Mouse (Mus musculus): ENCODE measurements at regions not wholly inside any gene's neighbourhood (a gene's known extent, or its start where the extent isn't known, plus 50 kb on each side); places are given as distances from the start of the nearest gene placed in this dataset.

DNA sequence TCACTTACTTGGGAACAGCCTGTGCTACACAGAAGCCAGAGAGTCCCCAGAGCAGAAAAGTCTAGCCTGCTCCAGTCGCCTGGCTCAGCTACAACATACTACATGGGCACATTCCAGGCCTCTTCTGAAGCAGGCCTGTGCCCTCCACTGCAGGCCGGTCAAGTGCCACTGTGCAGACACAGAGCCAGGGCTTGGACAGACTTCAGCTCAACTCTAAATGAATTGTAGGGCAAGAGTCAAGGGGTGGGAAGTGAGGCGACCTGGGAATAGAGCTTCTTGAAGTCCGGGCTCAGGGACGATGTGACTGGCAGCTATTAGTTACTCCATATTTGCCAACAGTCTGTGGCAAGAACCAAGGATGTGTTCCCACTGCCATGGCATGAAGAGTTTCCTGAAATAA, 87.1 kb upstream of the Gm26657 start:
- no peak for ATAC-seq (ENCODE audit: insufficient read depth, low FRiP score)
- Histone ChIP-seq H3K36me3 (ENCODE audit: control insufficient read depth, insufficient read depth, low read length) (no peaks in the 10 kb centered on the region), H3K4me3 (replicated peaks; ENCODE audit: low read length) (no peak overlapping the region), H3K9me3 (replicated peaks; ENCODE audit: control insufficient read depth, low read length) (no peaks in the 10 kb centered on the region), H3K4me2 (ENCODE audit: low read depth, low read length) (no peak overlapping the region), H3K27ac (ENCODE audit: low read length) (no peak overlapping the region), H3K27me3 (ENCODE audit: control insufficient read depth, insufficient read depth, low read length) (no peaks in the 10 kb centered on the region), H3K4me1 (ENCODE audit: control insufficient read depth, insufficient read depth, low read length) (no peaks in the 10 kb centered on the region), H3K9ac (ENCODE audit: low read length) (no peak overlapping the region)
- WGBS = 75% methylated on average over 5 of the region's 5 CpGs

DNA sequence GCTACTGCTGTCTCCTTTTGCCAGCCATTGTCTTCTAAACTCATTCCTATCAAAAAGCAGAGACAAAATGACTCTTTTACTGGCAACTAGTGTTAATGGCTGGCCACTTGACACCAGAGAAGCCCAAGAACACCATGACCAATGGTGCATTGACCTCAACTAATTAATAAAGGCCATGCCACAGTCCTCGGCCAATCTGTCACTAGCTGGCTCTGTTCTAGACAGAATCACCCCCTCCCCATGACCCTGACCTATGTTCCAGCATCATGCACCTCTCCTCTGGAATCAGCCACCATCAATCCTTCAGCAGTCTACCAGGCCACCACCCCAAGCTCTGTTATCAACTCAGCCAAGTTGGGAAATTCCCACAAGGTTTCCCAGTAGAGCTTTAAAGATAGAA, 90.1 kb upstream of the Gm26657 start:
- ATAC-seq (ENCODE audit: insufficient read depth, low FRiP score) = no peak
- no peaks in the 10 kb centered on the region for H3K4me1 ChIP-seq (ENCODE audit: control insufficient read depth, insufficient read depth, low read length)
- no peak overlapping the region for H3K4me3 ChIP-seq (replicated peaks; ENCODE audit: low read length)
- no peaks in the 10 kb centered on the region for H3K9me3 ChIP-seq (replicated peaks; ENCODE audit: control insufficient read depth, low read length)
- no peak overlapping the region for H3K27ac ChIP-seq (ENCODE audit: low read length)
- no peak overlapping the region for H3K4me2 ChIP-seq (ENCODE audit: low read depth, low read length)
- no peak overlapping the region for H3K9ac ChIP-seq (ENCODE audit: low read length)
- no peaks in the 10 kb centered on the region for H3K27me3 ChIP-seq (ENCODE audit: control insufficient read depth, insufficient read depth, low read length)
- no peaks in the 10 kb centered on the region for H3K36me3 ChIP-seq (ENCODE audit: control insufficient read depth, insufficient read depth, low read length)
- WGBS = 67% methylated on average over 1 of the region's 1 CpGs

DNA sequence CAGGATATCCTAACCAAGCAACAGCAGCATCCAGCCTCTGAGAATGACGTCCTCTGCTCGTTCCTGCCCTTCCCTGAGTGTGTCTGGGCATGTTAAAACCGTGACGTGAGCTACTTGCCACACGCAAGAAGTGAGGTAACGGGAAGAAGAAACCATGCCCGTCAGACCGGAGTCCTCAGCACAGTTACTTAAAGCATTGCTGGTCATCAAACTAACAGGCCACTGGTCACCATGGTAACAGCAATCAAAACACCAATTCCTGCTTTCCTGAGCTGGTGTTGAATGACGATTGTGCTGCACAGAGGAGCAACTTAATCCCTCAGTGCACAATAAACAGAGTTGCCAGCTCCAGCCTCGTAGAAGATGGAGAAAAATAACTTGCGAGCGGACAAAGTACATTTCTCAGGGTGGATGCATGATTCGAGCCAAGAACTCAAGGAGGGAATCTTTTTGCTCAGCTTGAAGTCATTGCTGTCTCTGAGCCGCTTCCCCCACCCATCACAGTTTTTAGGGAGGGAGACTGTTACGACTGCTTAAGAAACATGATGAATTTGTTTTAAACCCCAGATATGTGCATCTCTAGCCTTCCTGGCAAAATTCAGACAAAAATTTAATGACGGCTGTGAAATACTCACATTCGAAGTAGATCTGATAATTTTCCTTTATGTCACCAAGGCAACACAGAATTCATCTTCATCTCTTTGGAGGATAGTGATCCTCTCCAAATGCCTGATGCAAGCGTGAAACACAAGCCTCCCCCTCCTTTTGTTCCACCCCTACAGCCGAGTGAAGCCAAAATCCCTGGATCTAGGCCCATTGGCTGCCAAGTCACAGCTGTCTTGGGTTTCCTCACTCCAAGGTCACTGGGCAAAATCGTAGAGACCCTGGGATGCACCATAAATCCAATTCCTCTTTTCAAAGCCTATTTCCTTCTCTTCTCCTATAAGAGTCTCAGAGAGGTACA, 95.6 kb upstream of the Gm26657 start:
- H3K27ac ChIP-seq (ENCODE audit: low read length) = no peak overlapping the region
- no peaks in the 10 kb centered on the region for H3K9me3 ChIP-seq (replicated peaks; ENCODE audit: control insufficient read depth, low read length)
- H3K4me3 ChIP-seq (replicated peaks; ENCODE audit: low read length) = no peak overlapping the region
- no peaks in the 10 kb centered on the region for H3K36me3 ChIP-seq (ENCODE audit: control insufficient read depth, insufficient read depth, low read length)
- H3K4me2 ChIP-seq (ENCODE audit: low read depth, low read length) = peak overlapping the region; percentile 30
- H3K4me1 ChIP-seq (ENCODE audit: control insufficient read depth, insufficient read depth, low read length) = peaks cover 8% of the 10 kb centered on the region
- peak overlapping the region; percentile 19; the same call in 1 of the 2 replicates for H3K9ac ChIP-seq (ENCODE audit: low read length)
- ATAC-seq (ENCODE audit: insufficient read depth, low FRiP score) = peak; percentile 60; the same call in 1 of the 2 replicates
- 28% methylated on average over 20 of the region's 20 CpGs for WGBS
- H3K27me3 ChIP-seq (ENCODE audit: control insufficient read depth, insufficient read depth, low read length) = no peaks in the 10 kb centered on the region

DNA sequence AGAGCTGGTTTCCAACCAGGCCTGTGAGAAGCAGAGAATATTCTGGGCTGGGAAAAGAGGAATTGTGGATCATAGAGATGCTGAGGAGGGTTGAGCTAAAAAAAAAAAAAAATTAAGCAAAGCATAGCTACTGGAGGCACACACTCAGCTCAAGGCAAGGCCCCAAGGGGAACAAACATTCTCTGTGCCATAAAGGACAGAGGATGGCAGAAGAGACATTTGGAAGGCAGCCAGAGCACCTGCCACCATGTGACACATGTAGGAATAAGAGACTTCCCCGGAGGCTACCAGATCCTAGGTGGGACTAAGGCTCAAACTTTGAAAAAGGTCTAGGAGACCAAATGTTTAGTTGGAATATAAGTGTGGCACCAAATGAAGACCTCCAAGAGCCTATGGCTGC, 96.4 kb upstream of the Gm26657 start:
- Histone ChIP-seq H3K27ac (ENCODE audit: low read length) (no peak overlapping the region), H3K4me3 (replicated peaks; ENCODE audit: low read length) (no peak overlapping the region), H3K27me3 (ENCODE audit: control insufficient read depth, insufficient read depth, low read length) (no peaks in the 10 kb centered on the region), H3K36me3 (ENCODE audit: control insufficient read depth, insufficient read depth, low read length) (no peaks in the 10 kb centered on the region), H3K9me3 (replicated peaks; ENCODE audit: control insufficient read depth, low read length) (no peaks in the 10 kb centered on the region), H3K4me1 (ENCODE audit: control insufficient read depth, insufficient read depth, low read length) (peaks cover 10% of the 10 kb centered on the region), H3K9ac (ENCODE audit: low read length) (no peak overlapping the region), H3K4me2 (ENCODE audit: low read depth, low read length) (peak overlapping the region; percentile 30; the same call in 1 of the 2 replicates)
- ATAC-seq (ENCODE audit: insufficient read depth, low FRiP score) = no peak
- 76% methylated on average over 1 of the region's 1 CpGs for WGBS

DNA sequence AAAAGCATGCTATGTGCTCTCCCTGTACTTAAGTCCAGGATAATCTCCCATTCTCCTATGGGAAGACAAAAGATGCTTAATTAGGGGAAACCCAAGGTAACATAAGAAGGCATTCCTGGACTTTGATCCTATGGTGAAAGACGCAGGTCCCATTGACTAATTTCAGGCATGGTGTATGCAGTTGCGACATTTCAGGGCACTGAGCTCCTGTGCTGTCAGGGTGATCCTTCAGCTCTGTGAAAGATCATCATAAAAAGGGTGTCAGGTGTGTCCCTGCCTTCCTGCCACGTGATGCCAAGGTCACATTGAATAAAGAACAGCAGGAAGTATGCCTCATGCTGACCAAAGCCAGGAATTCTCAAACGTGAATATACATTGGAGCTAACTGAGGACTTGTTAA, 100.2 kb upstream of the Gm26657 start:
- Histone ChIP-seq H3K4me2 (ENCODE audit: low read depth, low read length) (no peak overlapping the region), H3K36me3 (ENCODE audit: control insufficient read depth, insufficient read depth, low read length) (no peaks in the 10 kb centered on the region), H3K4me3 (replicated peaks; ENCODE audit: low read length) (no peak overlapping the region), H3K27me3 (ENCODE audit: control insufficient read depth, insufficient read depth, low read length) (no peaks in the 10 kb centered on the region), H3K9me3 (replicated peaks; ENCODE audit: control insufficient read depth, low read length) (no peaks in the 10 kb centered on the region), H3K9ac (ENCODE audit: low read length) (no peak overlapping the region), H3K4me1 (ENCODE audit: control insufficient read depth, insufficient read depth, low read length) (peaks cover 10% of the 10 kb centered on the region), H3K27ac (ENCODE audit: low read length) (no peak overlapping the region)
- 41% methylated on average over 4 of the region's 4 CpGs for WGBS
- ATAC-seq (ENCODE audit: insufficient read depth, low FRiP score) = 0 out of 2 replicates have a peak, but pooled peaks have one; percentile 26

DNA sequence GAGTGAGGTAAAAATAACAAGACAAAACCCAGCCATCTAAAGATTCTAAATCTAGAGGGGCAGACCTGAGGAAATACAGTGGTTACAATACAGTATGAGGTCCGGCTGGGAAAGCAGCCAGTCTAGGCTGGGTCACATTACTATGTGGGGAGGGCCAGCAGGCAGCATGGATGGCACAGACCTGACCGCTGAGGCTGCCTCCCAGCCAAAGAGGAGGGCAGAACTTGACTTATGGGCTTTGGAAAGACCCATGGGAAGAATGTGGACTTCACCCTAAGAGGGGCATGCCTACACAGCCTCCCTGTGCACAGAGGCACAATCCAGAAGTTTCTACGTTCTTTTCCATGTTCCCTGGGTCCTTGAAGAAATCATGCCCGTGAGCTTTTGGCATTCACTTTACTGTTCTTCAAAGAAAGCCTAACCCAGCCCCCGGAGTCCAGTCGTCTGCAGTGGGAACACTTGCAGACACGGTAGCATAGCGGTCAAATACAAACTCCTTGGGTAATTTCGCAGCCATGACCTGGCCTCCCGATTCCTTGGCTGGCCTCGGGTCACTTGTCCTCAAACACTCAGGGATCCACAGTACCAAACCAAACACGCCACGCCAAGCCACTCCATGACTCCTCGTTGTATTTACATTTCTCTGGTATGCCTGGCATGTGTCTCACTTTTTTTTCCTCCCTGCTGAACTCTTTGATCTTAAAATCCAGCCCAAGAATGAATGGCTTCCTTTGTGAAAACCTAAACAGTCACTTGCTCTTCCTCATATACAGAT, 101.0 kb upstream of the Gm26657 start:
- H3K4me3 ChIP-seq (replicated peaks; ENCODE audit: low read length) = no peak overlapping the region
- H3K4me2 ChIP-seq (ENCODE audit: low read depth, low read length) = no peak overlapping the region
- no peaks in the 10 kb centered on the region for H3K36me3 ChIP-seq (ENCODE audit: control insufficient read depth, insufficient read depth, low read length)
- H3K9me3 ChIP-seq (replicated peaks; ENCODE audit: control insufficient read depth, low read length) = no peaks in the 10 kb centered on the region
- H3K27me3 ChIP-seq (ENCODE audit: control insufficient read depth, insufficient read depth, low read length) = no peaks in the 10 kb centered on the region
- peaks cover 10% of the 10 kb centered on the region for H3K4me1 ChIP-seq (ENCODE audit: control insufficient read depth, insufficient read depth, low read length)
- ATAC-seq (ENCODE audit: insufficient read depth, low FRiP score) = no peak
- 25% methylated on average over 14 of the region's 14 CpGs for WGBS
- no peak overlapping the region for H3K9ac ChIP-seq (ENCODE audit: low read length)
- H3K27ac ChIP-seq (ENCODE audit: low read length) = no peak overlapping the region; the same call in 1 of the 2 replicates

DNA sequence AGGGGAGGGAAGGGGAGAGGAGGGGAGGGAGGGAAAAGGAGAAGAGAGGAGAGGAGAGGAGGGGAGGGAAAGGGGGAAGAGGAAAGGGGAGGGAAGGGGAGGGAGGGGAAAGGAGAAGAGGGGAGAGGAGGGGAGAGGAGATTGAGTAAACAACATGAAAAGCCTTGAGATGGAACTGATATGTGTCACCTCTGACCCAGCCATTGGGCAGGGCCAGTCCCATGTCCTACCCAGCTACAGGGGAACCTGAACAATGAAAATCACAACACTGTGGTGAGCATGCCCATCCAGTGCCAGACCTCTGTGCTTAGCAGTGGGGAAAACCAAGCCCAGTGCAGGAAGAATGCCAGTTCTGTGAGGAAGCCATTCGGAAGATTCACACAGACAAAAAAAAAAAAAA, 103.6 kb upstream of the Gm26657 start:
- 63% methylated on average over 1 of the region's 1 CpGs for WGBS
- Histone ChIP-seq H3K9me3 (replicated peaks; ENCODE audit: control insufficient read depth, low read length) (no peaks in the 10 kb centered on the region), H3K27ac (ENCODE audit: low read length) (no peak overlapping the region), H3K36me3 (ENCODE audit: control insufficient read depth, insufficient read depth, low read length) (no peaks in the 10 kb centered on the region), H3K9ac (ENCODE audit: low read length) (no peak overlapping the region), H3K4me3 (replicated peaks; ENCODE audit: low read length) (no peak overlapping the region), H3K27me3 (ENCODE audit: control insufficient read depth, insufficient read depth, low read length) (no peaks in the 10 kb centered on the region), H3K4me2 (ENCODE audit: low read depth, low read length) (no peak overlapping the region), H3K4me1 (ENCODE audit: control insufficient read depth, insufficient read depth, low read length) (0 out of 2 replicates have a peak, but pooled peaks cover 6% of the 10 kb centered on the region)
- ATAC-seq (ENCODE audit: insufficient read depth, low FRiP score) = no peak

DNA sequence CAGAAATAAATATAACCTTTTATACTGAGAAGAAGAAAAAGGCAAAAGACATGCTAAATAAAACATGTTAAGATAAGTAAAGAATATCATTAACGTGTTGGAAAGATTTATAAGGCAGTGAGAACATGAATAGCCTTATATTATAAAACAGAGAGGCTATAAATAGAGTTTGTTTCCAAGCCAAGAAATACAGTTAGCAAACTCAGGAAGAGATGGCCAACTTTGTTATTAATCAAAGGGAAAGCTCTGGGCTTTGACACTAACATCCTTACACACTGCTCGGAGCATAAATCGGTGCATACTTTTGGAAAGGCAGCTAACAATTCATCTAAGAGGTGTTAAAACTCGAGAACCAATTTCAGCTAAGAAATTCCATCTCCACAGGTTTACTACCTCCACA, 106.3 kb upstream of the Gm26657 start:
- Histone ChIP-seq H3K9ac (ENCODE audit: low read length) (no peak overlapping the region), H3K4me1 (ENCODE audit: control insufficient read depth, insufficient read depth, low read length) (0 out of 2 replicates have a peak, but pooled peaks cover 4% of the 10 kb centered on the region), H3K27me3 (ENCODE audit: control insufficient read depth, insufficient read depth, low read length) (no peaks in the 10 kb centered on the region), H3K27ac (ENCODE audit: low read length) (no peak overlapping the region), H3K9me3 (replicated peaks; ENCODE audit: control insufficient read depth, low read length) (no peaks in the 10 kb centered on the region), H3K4me2 (ENCODE audit: low read depth, low read length) (no peak overlapping the region), H3K36me3 (ENCODE audit: control insufficient read depth, insufficient read depth, low read length) (no peaks in the 10 kb centered on the region), H3K4me3 (replicated peaks; ENCODE audit: low read length) (no peak overlapping the region)
- ATAC-seq (ENCODE audit: insufficient read depth, low FRiP score) = no peak
- 32% methylated on average over 4 of the region's 4 CpGs for WGBS

DNA sequence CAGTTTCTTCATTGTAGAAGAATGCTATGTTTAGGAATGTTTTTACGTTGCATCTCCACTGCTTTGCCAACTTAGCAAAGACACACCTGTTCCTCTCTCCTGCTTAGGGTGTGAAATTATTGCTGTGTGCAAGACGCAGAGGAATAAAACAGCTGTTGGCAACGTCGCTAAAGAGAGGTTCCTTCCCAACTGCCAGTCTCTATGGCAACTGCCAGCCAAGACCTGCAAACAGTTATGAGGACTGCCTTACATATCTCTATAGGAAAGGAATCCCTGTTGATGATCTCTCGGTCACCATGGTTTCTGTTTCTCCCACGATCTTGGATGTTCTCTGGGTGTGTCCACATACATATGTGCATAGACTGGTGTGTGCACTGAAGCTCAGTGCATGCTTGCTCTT, 109.6 kb upstream of the Gm26657 start:
- ATAC-seq (ENCODE audit: insufficient read depth, low FRiP score) = no peak
- no peaks in the 10 kb centered on the region for H3K9me3 ChIP-seq (replicated peaks; ENCODE audit: control insufficient read depth, low read length)
- H3K36me3 ChIP-seq (ENCODE audit: control insufficient read depth, insufficient read depth, low read length) = no peaks in the 10 kb centered on the region
- H3K4me1 ChIP-seq (ENCODE audit: control insufficient read depth, insufficient read depth, low read length) = 0 out of 2 replicates have a peak, but pooled peaks cover 4% of the 10 kb centered on the region
- no peak overlapping the region for H3K4me3 ChIP-seq (replicated peaks; ENCODE audit: low read length)
- no peak overlapping the region for H3K27ac ChIP-seq (ENCODE audit: low read length)
- no peak overlapping the region for H3K4me2 ChIP-seq (ENCODE audit: low read depth, low read length)
- H3K27me3 ChIP-seq (ENCODE audit: control insufficient read depth, insufficient read depth, low read length) = no peaks in the 10 kb centered on the region
- H3K9ac ChIP-seq (ENCODE audit: low read length) = no peak overlapping the region
- WGBS = 59% methylated on average over 6 of the region's 6 CpGs

Data from stomach, embryonic 16.5 days (tissue).